Mouse (Mus musculus) brown adipose tissue, adult 24 weeks (tissue): ENCODE data around the gene Nid2. TPM values are rescaled to one million over a fixed set of nuclear protein-coding genes. Genes with fewer than 3 reads are reported as not detected.

Source experiments
- H3K27ac ChIP-seq: fragments of 200-500 bp; replicated peaks from 2 replicates; pipeline ENCODE4 v1.5.1; 2012; ENCODE audit warnings: low read depth, mild to moderate bottlenecking, low read length
- H3K4me1 ChIP-seq: fragments of 200-500 bp; 2 replicates; pipeline ENCODE4 v1.6.1; 2012; ENCODE audit warnings: low read length, mixed read lengths; ENCODE audit not compliant: control insufficient read depth, insufficient read depth, insufficient read length
- H3K4me3 ChIP-seq: fragments of 200-500 bp; 2 replicates; pipeline ENCODE4 v1.5.1; 2012; ENCODE audit warnings: low read depth, mild to moderate bottlenecking, low read length, moderate library complexity; ENCODE audit not compliant: insufficient read depth
- polyA plus RNA-seq: library from polyadenylated mRNA; stranded (reverse); fragments of >200 nt; gene quantifications from 2 replicates; pipeline ENCODE4 v1.2.4, GENCODE M21; 2012; ENCODE audit not compliant: missing spikeins, insufficient read depth, insufficient read length

Gene Nid2
- polyA plus RNA-seq, 1 experiment, result 7.3 TPM

GRCm38 (mm10) chr14:19733490-19734282 is 17.4 kb upstream of the Nid2 start:
- peak overlapping the region; percentile 15; the same call in 1 of the 2 replicates for H3K27ac ChIP-seq
- peaks cover 4% of the 10 kb centered on the region; the same call in 1 of the 2 replicates for H3K4me1 ChIP-seq
- no peak overlapping the region for H3K4me3 ChIP-seq

DNA sequence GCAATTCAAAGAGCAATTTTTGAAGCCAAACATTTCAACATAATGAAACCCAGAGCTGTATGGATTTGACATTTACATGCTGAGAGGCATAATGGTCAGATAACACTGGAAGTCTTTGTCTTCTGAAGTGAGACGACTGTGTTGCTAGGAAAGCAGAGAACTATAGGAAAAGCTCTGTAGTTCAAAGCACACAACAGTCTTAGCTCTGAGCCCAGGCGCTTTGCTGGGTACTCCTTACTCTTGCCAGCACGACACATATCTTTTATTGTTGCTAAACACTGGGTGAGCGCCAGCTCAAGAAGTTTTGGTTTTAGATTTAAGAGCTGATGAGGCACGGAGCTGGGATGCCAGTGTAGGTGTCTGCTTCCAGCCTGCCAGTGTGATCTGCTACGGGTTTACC is 15.8 kb upstream of the Nid2 start:
- H3K4me3 ChIP-seq, result no peak overlapping the region
- no peak overlapping the region for H3K27ac ChIP-seq

DNA sequence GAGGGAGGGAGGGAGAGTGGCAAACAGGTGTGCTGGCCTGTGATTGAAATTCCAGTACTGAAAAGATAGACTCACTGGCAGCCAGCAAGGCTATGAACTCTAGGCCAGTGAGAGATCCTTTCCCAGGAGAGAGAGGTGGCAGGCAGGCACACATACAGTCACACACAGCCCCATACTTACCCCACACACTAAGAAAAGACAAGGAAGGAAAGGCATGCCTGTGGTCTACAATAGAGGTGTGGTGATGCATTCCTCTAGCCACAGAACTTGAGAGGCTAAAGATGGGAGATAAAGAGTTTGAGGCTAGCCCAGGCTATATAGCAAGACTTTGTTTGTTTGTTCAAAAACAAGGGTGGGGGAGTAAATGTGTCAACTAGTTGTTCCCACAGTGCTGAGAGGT is 13.5 kb upstream of the Nid2 start:
- Histone ChIP-seq H3K4me1 (peaks cover 4% of the 10 kb centered on the region), H3K27ac (no peak overlapping the region), H3K4me3 (no peak overlapping the region)

More for the DNA sequence above, 15.8 kb upstream of the Nid2 start:
- H3K4me1 ChIP-seq, result peaks cover 4% of the 10 kb centered on the region; the same call in 1 of the 2 replicates

DNA sequence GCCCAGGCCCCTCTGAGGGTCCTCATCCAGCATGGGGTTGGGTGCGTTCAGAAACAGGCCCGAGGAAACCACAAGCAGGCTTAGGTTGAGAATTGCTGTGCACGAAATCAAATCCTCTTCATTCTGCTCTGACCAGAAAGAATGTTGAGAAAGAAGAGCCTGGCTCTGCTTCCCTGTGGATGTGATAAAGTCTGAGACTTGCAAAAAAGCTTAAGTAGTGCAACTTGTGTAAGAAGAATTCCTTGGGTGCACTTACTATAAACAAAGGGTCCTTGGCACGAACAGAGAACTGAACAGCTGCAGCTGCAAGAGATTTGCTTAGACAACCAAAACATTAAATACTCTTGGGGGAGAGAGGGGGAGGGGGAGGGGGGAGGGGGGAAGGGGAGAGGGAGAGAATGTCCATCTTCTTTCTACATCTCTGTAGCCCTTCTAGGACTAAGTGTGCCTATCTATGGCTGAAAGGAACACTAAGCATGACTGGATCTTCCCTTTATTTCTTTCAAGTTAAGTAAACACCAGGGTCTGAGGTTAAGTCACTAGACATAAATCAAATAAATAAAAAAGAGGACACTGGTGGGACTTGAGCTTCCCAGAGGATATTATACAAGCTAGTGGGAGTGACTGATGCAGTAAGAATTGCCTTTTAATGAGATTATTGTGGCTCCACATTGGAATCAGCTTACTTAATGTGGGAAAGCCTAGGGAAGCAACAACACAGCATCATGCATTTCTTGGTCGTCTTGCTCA is 12.8 kb upstream of the Nid2 start:
- Histone ChIP-seq H3K4me1 (peaks cover 4% of the 10 kb centered on the region), H3K27ac (no peak overlapping the region), H3K4me3 (no peak overlapping the region)

DNA sequence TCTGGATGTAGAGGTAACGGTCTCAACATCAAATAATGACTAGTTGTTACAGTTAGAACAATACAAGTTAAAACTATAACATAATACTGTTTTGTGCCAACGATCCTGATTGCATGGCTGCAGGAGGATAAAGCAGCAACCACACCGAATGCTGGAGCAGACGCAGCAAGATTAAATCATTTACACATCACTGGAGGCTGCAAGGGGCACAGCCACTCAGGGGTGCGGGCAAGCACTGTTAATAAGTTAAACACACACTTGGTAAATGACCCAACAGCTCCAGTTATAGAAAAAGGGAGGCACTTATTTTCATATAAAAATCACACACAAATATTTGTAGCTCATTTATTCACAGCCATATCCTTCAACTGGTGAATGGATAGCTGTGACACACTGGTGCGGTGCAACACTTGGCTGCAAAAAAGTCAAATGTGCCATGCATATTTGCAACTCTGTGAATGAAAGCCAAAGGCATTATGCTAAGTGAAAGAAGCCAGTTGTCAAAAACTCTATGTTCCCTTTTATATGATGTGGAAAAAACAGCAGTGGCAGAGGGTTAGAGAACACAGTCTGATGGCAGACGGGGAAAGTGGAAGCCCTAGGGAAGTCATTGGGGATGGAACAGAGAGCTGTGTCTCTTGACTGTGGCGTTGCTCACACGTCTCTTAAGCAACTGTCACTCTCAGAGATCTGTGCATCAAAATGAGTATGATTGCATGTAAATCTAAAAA is 11.5 kb upstream of the Nid2 start:
- H3K27ac ChIP-seq, result no peak overlapping the region
- H3K4me3 ChIP-seq, result no peak overlapping the region
- no peaks in the 10 kb centered on the region; the same call in 1 of the 2 replicates for H3K4me1 ChIP-seq

GRCm38 (mm10) chr14:19740147-19740738 is 10.8 kb upstream of the Nid2 start:
- Histone ChIP-seq H3K4me3 (no peak overlapping the region), H3K4me1 (no peaks in the 10 kb centered on the region; the same call in 1 of the 2 replicates), H3K27ac (no peak overlapping the region)

DNA sequence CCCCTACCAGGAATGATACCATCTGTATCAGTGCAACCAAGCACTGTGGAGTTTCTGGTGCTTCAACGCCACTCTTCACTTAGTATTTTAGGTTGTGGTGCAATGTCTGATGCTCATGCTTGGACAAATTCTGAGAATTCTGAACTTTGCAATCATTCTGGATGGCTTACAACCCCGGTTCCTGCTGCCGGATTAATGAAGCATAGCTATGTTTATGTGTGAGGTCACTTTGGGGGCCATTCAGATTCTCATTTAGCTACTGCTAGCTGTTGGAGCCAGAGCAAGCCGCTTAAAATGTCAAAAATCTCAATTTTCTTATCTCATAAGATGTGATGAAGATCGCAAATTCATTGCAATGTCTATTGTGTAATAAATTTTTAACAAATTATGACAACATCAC is 6.2 kb upstream of the Nid2 start:
- Histone ChIP-seq H3K27ac (no peak overlapping the region), H3K4me3 (no peak overlapping the region), H3K4me1 (no peaks in the 10 kb centered on the region; the same call in 1 of the 2 replicates)

DNA sequence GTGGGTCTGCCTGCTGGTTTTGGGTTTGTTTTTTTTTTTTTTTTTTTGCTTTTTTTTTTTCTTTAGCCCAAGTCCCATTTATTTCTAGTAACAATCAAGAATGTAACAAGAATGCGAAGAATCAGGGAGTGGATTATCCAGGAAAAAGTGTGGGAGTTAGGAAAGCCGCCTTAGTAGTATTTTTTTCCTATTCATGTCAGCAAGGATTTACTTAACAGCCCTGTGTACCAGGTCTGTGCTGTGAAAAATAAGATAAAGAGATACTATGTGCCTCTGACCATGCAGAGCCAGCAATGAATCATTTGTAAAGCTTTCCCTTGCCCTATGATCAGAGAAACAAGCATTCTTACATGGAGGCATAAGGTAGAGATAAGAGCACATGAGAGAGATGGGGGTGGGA is 4.8 kb upstream of the Nid2 start:
- Histone ChIP-seq H3K4me1 (no peaks in the 10 kb centered on the region), H3K27ac (no peak overlapping the region), H3K4me3 (no peak overlapping the region)

DNA sequence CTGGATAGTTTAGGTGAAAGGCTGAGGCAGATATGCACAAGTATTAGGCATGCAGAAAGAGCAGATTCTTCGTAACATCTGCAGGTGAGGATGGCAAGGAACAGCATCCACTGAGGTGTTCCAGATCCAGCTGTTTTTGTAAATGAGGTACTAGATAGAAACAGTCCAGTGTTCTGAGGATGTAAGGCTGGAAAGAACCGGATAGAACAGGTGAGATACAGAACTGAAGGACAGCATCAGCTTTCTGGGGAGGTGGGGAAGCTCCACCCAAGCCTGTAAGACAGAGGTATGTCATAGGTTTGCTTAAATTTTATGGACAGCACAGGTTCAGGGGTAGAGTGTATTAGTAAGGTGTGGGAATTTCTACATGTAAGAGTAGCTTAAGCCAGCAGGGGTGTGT is 4.3 kb upstream of the Nid2 start:
- no peak overlapping the region for H3K27ac ChIP-seq
- H3K4me1 ChIP-seq, result no peaks in the 10 kb centered on the region
- no peak overlapping the region for H3K4me3 ChIP-seq

- H3K4me3 ChIP-seq, result no peak overlapping the region
- no peak overlapping the region for H3K27ac ChIP-seq
- H3K4me1 ChIP-seq, result no peaks in the 10 kb centered on the region
These were observed 1.3 kb upstream of the Nid2 start for GRCm38 (mm10) chr14:19749743-19750142.

DNA sequence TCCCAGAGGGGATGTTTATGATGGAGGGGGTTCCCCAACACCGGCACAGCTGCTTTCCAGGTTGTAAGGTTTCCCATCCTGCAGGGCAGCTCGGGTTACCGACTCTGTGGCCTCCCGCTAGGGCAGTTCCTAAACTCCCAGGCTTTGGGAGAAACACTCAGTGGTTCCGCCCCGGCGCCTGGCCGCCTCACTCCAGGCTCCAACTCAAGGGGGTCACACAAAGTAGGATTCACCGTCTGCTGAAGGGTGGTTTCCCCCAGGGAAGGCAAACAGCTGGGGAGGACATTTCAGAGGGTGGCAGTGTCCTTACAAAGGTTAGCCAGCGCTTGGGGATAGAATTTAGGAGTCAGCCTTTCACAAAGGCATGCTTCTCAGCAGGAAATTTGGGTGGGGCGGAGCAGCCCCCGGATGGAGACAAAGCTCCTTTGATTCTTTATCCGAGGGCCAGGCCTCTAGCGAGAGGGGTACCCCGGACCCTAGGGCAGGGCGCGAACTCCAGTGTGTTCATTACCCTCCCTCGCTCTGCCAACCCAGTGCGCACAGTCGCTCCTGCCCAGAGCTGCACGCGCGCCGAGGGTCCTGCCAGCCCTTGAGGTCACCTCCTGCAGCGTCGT is 547 bp upstream of the Nid2 start:
- H3K27ac ChIP-seq, result peak overlapping the region; percentile 22
- peak overlapping the region; percentile 59 for H3K4me3 ChIP-seq
- H3K4me1 ChIP-seq, result no peaks in the 10 kb centered on the region

DNA sequence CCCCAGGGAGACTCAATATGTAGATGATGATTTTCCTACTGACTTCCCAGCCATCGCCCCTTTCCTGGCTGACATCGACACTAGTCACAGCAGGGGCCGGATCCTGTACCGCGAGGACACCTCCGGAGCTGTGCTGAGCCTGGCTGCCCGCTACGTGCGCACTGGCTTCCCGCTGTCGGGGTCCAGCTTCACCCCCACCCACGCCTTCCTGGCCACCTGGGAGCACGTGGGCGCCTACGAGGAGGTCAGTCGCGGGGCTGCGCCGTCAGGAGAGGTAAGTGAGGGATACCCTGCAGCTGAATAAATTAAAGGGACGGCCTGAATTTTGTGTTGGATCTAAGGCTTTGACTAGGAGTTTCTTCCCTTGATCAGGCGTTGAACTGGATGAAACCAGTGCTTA is 1.2 kb downstream of the Nid2 start:
- no peaks in the 10 kb centered on the region for H3K4me1 ChIP-seq
- no peak overlapping the region for H3K27ac ChIP-seq
- peak overlapping the region; percentile 69 for H3K4me3 ChIP-seq

DNA sequence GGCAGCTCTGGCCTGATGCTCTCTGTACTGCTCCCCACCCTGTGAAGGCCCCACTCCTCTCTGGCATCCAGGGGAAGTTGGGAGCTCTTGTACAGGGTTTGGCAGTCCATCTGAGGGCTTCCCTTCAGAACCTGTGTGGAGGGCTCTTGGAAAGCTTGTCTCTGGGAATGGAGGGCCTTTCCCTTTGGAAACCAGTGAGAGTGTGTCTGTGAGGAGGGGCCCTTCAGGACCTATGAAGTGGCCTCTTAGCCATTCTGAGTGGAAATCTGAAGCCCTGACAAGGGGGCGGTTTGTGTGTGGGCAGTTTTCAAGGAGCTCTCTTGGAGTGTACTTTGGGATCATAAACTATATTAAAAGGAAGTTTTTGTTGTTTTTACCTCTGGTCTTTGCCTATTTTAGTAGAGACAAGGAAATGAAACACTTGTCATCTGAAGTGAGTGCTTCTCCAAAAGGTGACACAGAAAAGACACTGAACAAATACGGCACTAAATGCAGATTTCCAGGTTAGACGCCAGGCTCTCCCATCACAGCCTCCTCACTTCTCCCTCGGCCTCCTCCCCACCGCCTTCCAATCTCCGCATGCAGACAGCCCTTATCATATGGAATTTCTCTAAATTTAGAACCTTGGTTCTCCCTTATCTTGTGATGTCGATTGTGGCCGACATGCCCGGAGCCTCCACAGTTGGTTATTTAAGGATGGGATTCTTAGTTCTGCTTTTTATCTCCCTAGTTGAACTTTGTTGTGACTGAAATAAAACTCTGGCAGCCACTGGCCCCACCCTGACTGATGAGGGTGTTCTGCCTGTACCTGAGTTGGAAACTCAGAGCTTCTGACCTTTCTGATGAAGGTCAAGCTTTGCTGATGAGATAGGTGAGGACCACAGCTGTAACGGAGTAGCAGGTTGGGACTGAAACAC is 8.5 kb downstream of the Nid2 start:
- H3K4me1 ChIP-seq, result peaks cover 3% of the 10 kb centered on the region; the same call in 1 of the 2 replicates
- no peak overlapping the region for H3K4me3 ChIP-seq
- H3K27ac ChIP-seq, result no peak overlapping the region

DNA sequence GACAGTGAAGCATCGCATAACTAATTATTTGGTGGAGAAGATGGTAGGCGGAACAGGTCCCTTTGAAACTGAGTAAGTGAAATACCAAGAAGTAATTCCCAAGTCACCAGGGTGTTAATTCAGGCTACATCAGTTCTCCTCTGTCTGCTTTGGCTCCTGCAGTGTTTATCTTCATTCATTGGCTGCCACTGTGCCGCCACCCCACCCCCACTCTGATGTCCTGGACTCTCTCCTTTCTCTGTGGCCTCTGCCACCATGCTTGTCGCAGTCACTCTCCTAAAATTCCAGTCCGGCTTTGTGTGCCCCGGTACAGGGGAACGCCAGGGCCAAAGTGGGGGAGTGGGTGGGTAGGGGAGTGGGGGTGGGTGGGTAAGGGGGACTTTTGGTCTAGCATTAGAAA is 9.7 kb downstream of the Nid2 start:
- peaks cover 3% of the 10 kb centered on the region; the same call in 1 of the 2 replicates for H3K4me1 ChIP-seq
- H3K4me3 ChIP-seq, result no peak overlapping the region
- H3K27ac ChIP-seq, result no peak overlapping the region
